Mouse (Mus musculus) olfactory bulb, adult 2 months (tissue): ENCODE measurements at regions not wholly inside any gene's neighbourhood (a gene's known extent, or its start where the extent isn't known, plus 50 kb on each side); places are given as distances from the start of the nearest gene placed in this dataset.

ENCODE experiments used
- CTCF ChIP-seq: fragments of 200-500 bp; IDR thresholded peaks from 2 replicates; pipeline ENCODE4 v1.5.1; 2012; ENCODE audit warnings: low read depth, mild to moderate bottlenecking, low read length, moderate library complexity; ENCODE audit not compliant: insufficient read depth
- POLR2A ChIP-seq: fragments of 200-500 bp; IDR thresholded peaks from 2 replicates; pipeline ENCODE4 v1.6.1; 2012; ENCODE audit warnings: mild to moderate bottlenecking, low read depth, low read length, moderate library complexity; ENCODE audit not compliant: insufficient read depth

- TF ChIP-seq POLR2A (no peak), CTCF (no peak)
Observed at GRCm38 (mm10) chr8:49362682-49363081, 518.9 kb upstream of the Tenm3 start.
